Mouse (Mus musculus) cerebellum, postnatal 25 days (tissue): ENCODE results near the gene Srgap3.
"Not testable (repeated sequence)": the region's sequence is repeated elsewhere in the genome, so short reads cannot be mapped to it uniquely, and the experiment has no call there.

Experiments used
- DNase-seq, 2 experiments: peaks; one replicate each; pipeline ENCODE4 v3.0.0; 2021; ENCODE audit warnings: mixed read lengths in 2 of 2

Gene Srgap3

DNA sequence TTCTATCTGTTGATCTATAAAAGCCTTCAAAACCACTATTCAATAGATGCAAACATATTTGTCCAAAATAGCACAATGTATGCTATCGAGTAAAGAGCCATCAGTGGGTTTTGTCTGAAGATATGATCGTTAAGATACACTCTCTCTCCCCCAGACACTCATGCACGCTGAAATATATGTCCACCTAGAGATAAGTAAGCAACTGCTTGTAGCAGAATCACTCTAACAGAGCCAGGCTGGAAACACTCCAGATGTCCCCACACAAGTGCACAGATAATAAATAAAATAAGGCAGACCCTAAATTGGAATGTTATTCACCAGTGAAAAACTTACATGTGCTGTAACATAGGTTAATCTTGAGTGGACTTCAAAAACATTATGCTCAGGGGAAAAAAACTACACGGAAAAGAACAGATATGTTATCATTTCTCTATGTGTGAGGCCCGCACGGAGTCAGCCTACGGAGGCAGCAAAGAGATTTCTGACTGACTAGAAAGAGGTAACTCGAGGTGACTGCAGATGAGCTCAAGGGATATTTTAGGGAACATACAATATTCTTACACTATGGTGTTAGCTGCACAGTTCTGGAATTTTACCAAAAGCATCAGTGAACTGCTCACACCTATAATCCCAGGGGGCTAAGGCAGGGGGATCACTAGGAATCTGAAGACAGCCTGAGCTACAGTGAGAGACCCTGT lies 39.0 kb downstream of the Srgap3 start:
- DNase-seq, result no peak

DNA sequence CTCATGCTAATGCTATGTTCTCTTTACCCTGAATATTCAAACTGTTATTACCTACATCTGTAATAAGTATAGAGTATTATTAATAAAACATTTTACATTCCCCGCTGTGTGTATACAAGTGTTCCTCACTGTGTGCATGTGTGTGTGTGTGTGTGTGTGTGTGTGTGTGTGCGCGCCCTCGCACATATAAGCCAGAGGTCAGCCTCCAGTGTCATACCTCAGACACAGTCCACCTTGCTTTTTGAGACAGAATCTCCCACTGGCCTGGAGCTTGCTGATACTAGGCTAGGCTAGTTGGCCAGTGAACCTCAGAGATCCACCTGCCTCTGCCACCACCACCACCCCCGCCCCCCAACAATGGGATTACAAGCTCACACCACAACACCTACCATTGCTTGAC lies 43.3 kb downstream of the Srgap3 start:
- no peak for DNase-seq

- DNase-seq, result no peak
Measured at GRCm38 (mm10) chr6:112903226-112903625, 43.8 kb downstream of the Srgap3 start.

- no peak for DNase-seq
Measured at GRCm38 (mm10) chr6:112902791-112903190, 44.3 kb downstream of the Srgap3 start.

DNA sequence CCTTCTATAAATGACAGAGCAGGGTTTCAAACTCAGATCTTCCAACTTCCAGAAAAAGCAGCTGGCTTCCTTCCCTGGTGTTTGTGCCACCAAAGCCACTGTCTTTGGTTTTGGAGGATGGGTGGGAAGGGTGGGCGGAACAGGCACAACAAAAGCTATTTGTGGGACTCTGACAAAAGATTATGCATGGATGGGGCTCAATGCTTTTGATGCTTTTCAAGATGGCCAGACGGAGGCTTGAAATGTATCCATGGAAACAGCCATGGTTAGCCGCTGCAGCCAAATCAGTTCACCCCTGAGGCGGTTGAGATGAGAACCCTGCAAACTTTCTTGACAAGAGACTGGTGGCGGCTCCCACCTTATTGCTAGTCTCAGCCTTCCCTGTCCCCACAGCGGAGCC lies 46.8 kb downstream of the Srgap3 start:
- DNase-seq, result no peak

- no peak for DNase-seq
Measured at GRCm38 (mm10) chr6:112899711-112900110, 47.4 kb downstream of the Srgap3 start.

DNA sequence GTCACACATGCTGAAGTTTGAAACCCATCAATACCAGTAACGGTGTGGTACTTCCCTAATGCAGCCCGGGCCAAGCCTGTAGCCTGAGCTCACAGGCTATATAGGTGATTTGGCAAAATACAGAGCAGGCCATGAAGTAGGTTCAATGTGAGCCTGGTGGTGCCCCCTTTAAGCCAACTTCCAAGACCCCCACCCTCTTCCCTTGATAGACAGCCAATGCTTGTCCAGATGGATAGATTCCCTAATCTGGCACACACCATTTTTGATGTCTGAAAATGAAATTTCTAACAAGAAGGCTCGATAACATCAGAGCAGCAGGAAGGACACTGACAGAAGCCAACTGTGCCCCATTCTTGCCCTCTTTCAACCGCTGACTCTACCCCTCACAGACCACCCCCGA lies 47.8 kb downstream of the Srgap3 start:
- DNase-seq, result no peak

DNA sequence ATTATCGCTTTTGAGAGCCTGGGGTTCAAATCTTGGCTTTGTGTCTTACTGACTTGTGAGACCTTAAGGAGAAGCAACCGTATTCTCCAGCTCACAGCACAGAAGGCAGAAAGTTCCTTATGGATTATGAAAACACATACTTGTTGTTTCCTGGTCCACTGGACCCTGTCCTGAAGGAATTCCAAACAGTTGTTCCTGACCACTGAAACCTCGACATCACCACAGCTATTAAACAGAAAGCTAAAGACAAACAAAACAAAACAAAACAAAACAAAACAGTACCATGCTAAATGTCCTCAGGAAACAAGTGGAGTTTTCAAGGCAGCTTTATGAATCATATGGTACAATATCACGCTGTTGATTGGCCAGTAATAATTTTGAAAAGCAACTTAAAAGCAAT lies 48.6 kb downstream of the Srgap3 start:
- no peak for DNase-seq

DNA sequence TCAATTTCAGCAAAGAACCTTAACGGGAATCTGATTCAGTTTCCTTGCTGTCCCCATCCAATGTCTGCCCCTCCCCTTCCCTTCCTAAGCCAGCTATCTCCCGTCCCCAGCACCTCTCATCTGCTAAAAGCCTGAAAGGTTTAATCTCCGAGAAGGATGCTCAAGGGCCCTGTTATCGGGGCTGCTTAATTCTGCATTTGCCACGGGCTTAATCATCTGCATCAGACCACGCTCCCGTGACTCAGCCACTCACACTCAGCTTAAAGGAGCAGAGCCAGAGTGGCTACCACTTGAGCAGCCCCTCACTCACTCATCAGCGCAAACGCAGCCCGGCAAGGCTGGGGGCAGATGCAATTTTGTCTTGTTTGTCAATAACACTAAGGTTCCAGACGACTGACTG lies 50.7 kb downstream of the Srgap3 start:
- peak in 1 of 2 experiments; percentile 27 for DNase-seq

GRCm38 (mm10) chr6:112890331-112890751 lies 56.7 kb downstream of the Srgap3 start:
- peak; percentile 56 to 59 for DNase-seq

- no peak for DNase-seq
Measured at GRCm38 (mm10) chr6:112883588-112884135, 63.4 kb downstream of the Srgap3 start.

DNA sequence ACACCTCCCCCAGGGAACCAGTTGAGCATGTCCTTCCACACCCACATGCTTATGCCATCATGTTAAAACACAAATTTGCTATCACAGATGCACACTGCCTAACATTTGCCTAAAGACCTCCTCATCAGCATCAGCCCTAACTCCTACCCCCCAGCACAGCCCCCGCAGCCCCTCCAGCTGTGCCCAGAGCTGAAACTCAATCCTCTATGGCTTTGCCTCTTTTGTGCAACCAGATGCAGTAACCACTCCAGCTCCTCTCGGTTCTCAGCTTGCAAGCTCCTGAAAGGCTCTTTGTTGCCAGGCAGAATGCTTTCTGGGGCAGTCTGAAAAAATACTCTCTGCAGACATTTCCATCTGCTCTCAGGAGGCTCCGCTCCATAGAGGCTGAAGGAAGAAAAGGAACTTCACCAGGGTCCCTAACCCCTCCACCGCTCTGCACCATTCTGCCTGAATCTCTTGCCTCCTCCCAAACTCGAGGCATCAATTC lies 67.0 kb downstream of the Srgap3 start:
- DNase-seq, result peak; percentile 54

DNA sequence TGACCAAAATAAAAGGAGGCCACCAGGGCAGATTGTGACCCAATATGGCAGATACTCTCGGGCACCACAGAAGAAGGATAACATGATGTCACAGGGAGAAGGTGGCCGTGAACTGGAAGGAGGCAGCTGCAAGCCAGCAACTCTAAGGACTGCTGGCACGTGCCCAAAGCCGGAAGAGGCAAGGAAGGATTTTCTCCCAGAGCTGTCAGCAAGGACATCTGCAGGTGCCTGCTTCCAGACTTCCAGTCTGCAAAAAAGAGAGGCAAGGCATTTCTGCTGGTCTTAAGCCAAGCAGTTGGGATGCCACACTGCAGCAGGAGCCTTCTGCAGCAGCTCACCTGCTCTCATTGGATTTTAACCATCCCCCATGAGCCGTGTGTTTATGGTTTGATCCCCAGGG lies 67.9 kb downstream of the Srgap3 start:
- DNase-seq, result peak; percentile 58 to 69

DNA sequence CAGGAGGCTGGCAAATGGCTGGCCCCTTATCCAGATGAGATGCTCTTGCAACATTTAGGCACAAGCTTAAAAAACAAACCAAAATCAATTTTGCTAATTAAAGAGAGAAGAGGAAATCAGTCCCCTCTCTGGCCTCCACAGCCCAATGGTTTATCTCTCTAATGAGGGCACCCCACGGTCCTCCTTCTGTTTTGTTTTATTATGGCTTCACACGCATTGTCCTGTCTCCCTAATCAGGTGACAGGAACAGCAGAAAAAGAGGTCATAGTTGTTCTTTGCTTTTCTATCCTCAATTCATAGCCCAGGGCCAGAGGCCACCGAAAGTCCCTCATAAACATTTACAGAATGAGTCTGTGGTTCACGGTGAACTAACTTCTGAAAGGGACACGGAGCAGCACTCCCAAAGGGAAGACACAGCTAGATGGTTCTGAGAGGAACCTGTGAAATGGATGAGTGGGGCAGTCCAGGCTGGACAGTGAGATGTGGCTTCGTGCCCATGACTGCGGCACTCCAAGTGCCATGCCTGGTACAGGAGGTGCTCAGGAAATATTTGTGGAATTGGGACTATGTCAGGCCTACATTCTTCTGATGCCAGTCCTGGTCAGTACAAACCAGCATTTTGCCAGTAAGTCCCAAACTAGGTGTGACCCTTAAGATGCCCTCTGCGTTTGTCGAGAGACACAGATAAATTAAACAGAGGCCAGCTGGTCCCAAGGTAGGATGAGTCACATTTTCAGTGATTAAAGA lies 73.8 kb downstream of the Srgap3 start:
- peak; percentile 87 to 89 for DNase-seq

DNA sequence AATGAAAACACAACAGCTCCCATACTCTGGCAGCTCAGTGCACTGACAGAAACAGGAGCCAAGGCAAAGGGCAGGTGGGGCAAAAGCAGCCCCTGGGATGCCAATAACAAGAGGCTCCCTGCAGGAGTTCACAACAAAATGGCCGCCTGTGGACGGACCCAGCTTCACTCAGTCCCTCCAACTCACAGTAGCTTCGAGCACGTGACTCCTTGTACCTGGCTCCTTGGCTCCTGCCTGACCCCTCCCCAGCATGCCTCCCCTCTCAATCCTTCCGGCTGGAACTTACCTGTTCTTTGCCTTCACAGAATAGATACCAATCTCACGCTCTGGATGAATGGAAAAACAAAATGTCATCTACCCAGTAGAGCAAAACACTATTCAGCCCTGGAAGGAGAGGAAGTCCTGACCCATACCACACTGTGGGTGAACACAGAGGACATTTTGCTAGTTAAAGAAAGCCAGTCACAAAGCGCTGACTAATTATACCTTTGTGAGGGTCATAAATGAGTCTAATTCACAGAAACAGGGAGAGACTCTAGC lies 75.8 kb downstream of the Srgap3 start:
- no peak for DNase-seq

- DNase-seq, result no peak
Measured at GRCm38 (mm10) chr6:112868197-112868957, 78.7 kb downstream of the Srgap3 start.

GRCm38 (mm10) chr6:112866096-112866495 lies 81.0 kb downstream of the Srgap3 start:
- DNase-seq, result no peak

DNA sequence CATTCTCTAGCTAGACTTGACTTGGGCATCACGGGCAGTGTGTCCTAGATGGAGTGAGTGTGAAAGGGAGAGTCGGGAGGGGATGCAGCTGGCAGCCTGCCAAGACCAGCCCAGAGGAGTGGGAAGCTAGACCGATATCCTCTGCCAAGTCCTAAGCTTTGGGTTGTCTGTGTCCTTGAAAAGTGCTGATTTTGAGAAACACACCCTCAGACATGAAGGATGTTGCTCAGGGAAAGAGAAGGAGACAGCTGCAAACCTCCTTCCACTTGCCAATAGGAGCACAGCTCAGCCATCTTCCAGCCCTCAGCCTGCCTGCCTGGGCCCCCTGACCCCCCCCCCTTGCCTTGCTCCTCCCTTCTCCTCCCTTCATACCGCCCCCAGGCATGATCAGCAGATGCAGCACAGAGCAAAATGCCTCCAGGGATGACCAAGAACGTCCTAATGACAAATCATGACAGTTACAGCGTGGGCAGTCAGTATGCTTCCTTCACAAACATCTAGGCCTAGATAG lies 82.0 kb downstream of the Srgap3 start:
- no peak for DNase-seq

GRCm38 (mm10) chr6:112862465-112862864 lies 84.6 kb downstream of the Srgap3 start:
- DNase-seq, result peak in 1 of 2 experiments; percentile 46

GRCm38 (mm10) chr6:112861351-112862297 lies 85.4 kb downstream of the Srgap3 start:
- DNase-seq, result peak; percentile 73 to 74

GRCm38 (mm10) chr6:112860290-112860689 lies 86.8 kb downstream of the Srgap3 start:
- not testable (repeated sequence) for DNase-seq
